Mouse (Mus musculus) stomach, postnatal 0 days (tissue): ENCODE measurements around the gene Eef2k.

Source experiments
- CTCF ChIP-seq: IDR thresholded peaks from 2 replicates; pipeline ENCODE4 v1.5.1; 2016; ENCODE audit warnings: antibody characterized with exemption, low read depth, mild to moderate bottlenecking, moderate library complexity
- EP300 ChIP-seq: optimal IDR thresholded peaks from 2 replicates; pipeline ENCODE3; 2016; ENCODE audit warnings: antibody characterized with exemption

DNA sequence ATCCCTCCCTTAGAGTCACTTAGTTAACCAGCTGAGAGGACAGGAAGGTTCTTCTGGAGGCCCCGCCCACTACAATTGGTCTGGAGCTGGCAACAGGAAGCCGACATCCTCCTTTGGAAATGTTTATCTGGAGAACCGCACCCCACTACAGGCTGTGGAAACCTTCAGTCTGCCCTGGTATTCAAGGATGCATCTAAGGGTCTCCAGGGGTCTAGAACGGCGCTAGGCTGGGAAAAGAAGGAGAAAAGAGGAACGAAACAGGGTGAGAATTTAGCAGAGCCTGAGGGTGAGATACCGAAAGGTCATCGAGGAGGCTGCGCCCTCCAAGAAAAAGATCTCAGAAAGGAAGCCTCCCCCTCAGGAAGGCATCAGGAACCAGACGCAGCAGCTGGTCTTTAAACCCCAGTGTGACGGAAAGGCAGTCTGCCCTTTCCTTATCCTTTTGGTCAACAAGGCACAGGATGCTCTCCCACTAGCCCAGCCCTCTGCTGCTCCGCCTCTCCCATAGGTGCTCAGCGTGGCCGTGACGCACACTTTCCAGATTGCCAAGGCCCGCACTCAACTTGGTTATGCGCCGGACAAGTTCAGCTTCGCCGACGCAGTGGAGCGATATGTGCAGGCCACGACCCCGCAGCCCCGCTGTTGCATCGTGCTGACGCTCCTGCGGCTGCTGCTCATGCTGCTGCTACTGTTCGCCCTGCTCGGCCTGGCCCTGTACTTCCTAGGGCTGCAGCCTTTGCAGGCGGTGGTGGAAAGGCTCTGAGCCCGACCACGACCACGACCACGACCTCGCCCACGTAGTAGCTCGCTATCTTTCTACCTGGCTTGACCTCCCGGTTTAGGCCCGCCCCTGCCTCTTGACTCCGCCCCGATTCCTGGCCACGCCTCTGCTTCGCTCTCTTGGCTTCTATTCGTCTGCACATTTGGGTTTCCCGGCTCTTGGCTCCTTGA, 11.9 kb upstream of the Eef2k start:
- no peak for TF ChIP-seq CTCF
- no peak for TF ChIP-seq EP300
